Mouse (Mus musculus) CD8-positive naive resting alpha-beta T cell, adult 2 months (primary cell): Measurements from ENCODE around the gene Tmem50b.
"Not testable (repeated sequence)": the region's sequence is repeated elsewhere in the genome, so short reads cannot be mapped to it uniquely, and the experiment has no call there.

Experiments
- DNase-seq, 2 experiments: peaks; one replicate each; pipeline ENCODE4 v3.0.0; 2022; ENCODE audit warnings: low read depth in 2 of 2, low spot score in 2 of 2

Gene Tmem50b

DNA sequence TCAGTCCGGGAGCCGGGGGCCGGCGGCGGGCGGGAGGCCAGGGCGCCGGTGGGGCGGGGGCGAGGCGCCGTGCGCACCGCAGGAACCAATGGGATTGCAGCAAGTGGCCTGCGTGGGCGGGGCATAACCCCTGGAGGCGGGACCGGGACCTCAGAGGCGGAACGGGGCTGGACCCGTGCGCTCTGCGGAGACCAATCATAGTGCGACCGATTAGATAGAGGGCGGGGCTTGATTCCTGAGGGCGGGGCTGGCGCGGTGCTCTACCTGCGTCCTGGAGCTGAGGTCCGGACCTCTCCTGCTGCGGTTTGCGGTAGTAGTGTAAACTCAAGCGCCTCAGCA is at the start of gene Tmem50b:
Gene Tmem50b, minus strand, starts transcription at position 129 of the 339 bp plus-strand sequence.
- DNase-seq = peak; percentile 94 to 98

DNA sequence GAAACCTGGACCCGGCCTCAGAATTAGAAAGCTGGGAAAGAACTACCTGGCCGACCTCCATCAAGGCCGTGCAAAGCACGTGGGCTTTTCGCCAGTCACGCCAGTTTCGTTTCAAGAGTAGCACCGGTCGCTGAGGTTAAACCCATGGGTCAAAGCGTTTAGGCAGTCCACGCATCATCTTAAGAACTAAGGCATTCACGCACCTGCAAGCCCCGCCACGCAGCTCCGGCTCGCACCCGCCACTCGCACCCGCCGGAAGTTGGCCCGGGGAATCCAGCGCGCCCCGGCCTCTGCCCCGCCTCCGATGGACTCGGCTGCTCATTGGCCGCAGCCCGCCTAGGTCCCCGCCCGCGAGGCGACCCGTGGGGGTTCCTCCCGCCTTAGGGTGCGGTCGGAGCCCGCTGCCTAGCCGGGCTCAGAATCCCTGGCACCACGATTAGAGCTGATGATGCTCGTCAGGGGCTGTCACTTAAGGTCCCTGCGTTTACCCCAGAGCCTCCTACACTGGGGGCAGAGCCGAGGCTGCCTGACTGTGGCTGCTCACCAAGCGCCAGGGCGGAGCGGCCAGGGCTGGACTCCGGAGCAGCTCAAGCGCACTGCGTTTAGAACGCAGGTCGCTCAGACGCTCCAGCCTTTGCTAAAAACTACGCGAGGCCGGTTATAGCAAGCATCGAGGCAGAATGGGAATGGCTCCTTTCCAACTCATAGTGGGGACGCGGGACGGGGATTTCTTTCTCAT is 49.2 kb upstream of the Tmem50b start, which contains the start of gene Gart:
Gene Gart, minus strand, starts transcription at position 272 of the 739 bp plus-strand sequence.
- DNase-seq = peak; percentile 88 to 90

DNA sequence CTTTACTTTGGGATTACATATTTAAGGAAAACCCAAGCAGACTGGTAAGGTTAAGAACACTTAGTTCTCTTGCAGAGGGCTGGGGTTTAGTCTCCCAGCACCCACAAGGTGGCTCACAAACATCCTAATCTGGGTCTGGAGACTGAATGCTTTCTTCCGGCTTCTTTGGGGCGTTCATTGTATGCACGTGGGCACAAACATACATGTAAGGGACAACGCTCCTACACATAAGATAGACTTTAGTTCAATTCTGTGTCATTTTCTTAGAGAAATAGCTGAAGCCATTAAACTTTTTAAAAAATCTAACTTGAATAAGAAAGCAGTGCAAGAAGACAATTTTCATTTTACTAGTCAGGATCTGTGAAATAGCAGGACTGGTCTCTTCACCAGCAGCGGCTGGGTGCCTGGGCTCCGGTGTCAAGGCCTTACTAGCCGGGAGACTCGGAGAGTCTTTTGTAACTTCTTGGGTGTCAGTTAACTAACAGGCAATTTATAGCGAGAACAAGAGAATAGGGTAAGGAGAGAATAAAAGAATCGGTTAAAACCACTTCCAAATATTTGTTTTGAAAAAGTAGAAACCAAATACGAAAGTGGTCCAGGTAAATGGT is 48.5 kb upstream of the Tmem50b start:
- DNase-seq = peak; percentile 37 to 49

GRCm38 (mm10) chr16:91645420-91645819 is 47.8 kb upstream of the Tmem50b start:
- DNase-seq = not testable (repeated sequence)

- no peak for DNase-seq
These were observed 47.3 kb upstream of the Tmem50b start for GRCm38 (mm10) chr16:91644901-91645300.

GRCm38 (mm10) chr16:91640171-91640570 is 42.6 kb upstream of the Tmem50b start:
- DNase-seq = no peak

GRCm38 (mm10) chr16:91639636-91640035 is 42.0 kb upstream of the Tmem50b start:
- DNase-seq = no peak

GRCm38 (mm10) chr16:91639161-91639560 is 41.6 kb upstream of the Tmem50b start:
- DNase-seq = no peak

DNA sequence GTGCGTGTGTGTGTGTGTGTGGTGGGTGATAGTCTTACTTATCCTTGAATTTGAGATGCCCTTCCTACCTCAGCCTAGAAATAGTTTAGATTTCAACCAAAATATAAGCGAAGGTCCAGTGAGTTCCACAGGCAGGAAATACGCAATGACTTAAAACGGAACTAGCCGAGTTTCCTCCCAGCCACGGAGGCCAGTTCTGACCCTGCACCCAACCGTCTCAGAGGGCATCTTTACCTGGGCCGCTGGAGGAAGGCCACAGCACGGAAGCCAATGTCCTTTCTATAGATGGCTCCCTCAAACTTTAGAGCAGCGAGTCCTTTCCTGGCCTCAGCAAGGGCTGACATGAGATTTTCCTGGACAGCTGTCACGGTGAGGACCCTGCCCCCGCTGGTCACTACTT is 36.0 kb upstream of the Tmem50b start:
- no peak for DNase-seq

GRCm38 (mm10) chr16:91632940-91633339 is 35.3 kb upstream of the Tmem50b start:
- no peak for DNase-seq

DNA sequence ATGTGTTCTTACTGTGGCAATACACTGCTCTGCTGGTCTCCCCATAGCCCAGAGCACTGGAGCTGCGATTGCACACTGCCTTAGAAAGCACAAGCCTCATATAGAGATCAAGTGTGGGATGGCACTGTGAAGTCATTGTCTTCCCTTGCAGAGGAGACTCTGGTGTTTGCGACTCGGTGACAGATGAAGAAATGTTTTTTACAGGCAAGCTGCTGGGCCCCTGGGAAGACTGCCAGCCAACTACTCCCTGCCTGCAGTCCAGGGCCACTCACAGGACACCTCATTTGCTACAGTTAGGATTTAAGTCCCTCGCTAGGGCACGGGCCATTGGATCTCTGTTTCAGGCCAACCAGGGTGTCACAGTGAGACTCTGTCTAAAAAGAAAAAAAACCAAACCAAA is 34.8 kb upstream of the Tmem50b start:
- no peak for DNase-seq

- no peak for DNase-seq
These were observed 33.0 kb upstream of the Tmem50b start for GRCm38 (mm10) chr16:91630584-91630983.

- no peak for DNase-seq
These were observed 32.1 kb upstream of the Tmem50b start for GRCm38 (mm10) chr16:91629749-91630148.

DNA sequence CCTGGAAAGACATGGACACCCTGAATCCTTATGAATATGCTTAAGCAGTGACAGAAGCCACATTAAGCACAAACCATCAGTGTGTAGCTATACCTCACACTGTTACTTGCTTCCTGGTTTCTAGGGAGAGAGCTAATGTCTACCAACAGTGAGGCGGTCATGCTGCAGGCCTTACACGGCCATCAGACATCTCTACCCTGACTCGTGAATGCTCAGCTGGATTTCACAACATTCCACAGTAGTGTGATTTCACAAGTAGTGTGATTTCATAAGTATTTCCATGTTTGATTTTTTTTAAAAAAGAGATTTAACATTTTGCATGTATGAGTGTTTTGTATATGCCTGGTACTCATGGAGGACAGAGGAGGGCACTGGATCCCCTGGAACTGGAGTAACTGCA is 31.1 kb upstream of the Tmem50b start:
- DNase-seq = no peak

DNA sequence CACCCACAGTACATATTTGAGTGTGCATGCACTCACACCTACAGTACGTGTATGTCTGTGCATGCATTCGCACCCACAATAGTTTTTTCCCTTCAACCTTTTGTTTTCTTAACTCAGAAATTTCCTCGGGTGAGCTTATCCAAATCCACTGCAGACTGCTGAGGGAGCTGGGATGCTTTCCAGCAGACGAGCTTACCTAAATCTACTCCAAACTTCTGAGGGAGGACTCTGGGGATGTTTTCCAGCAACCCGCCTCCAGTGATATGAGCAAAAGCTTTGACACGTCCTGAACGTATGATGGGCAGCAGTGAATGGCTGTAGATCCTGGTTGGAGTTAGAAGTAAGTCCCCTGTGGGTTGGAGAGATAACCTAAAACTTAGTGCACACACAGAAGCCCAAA is 30.2 kb upstream of the Tmem50b start:
- no peak for DNase-seq

DNA sequence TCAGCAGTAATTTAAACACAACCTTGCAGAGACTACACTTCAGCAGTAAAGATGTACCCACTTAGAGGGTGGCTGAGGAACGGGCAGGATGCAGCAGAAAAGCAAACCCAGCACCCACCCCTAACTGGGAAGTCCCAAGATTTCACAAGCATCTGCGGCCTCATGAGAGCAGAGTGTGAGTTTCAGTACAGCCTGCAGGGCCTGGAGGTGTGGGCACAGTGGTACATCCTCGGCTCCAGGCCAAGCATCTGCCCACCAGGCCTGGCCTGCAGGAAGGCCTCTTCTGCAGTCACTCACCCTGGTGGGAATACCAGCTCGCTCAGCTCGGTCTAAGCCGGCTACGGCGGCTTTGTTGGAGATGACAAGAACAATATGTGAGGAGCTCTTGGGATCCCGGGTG is 25.5 kb upstream of the Tmem50b start:
- no peak for DNase-seq

GRCm38 (mm10) chr16:91620991-91621390 is 23.4 kb upstream of the Tmem50b start:
- DNase-seq = no peak

DNA sequence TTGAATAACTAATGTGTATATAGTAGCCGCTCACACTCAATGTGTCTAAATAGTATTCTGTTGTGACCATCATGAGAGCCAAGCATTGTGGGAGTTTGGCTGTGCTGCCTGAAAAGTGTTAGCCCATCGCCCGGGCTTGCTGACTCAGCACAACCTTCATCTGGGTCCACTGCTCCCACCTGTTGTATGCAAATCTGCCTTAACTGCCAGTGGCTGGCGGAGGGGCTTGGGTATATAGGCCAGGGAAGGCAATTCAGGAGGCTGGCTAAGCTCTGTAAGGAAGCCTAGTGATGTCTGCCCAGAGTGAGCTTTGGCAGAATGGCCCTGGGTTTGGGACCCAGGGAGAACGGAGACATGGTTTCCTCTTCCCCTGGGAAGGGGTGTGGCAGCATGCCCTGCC is 22.6 kb upstream of the Tmem50b start:
- no peak for DNase-seq

GRCm38 (mm10) chr16:91618511-91619501 is 21.2 kb upstream of the Tmem50b start, which contains the start of gene Dnajc28:
TSS of gene Dnajc28 (minus strand) at chr16:91619026.
- peak; percentile 66 to 75 for DNase-seq

DNA sequence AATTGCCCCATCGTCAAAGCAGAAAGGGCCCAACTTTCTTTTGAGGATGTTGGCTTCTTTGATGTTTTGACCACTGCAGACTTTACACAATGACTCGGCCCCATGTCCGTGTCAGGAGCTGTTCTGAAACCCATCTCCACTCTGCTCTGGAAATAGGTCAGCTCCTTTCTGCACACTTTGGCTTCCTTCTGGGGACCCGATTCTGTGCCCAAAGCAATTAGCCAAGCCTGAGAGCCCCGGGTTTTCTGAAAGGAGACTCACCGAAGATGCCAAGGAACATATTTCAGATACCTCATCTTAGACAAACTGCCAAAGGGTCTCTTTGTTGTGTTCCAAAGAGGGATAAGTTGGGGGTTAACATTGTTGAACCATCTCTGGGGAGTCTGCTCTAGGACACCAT is 17.0 kb upstream of the Tmem50b start:
- no peak for DNase-seq

DNA sequence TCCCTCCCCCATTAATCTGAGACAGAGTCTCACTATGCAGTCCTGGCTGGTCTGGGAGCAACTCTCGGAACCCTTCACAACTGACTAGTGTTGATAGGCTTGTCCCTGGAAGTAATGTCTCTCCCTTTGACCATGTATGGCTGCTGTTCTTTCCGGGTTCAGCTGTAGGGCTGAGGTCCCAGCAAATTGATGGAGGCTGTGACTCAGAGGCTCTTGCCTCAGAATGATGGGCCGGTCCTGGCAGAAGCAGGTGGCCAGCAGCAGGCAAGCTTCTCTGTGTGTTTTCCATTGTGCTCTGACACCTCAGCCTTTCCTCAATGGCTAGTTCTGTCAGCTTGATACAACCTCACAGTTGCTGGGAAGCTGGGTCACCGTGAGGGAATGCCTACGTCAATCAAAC is 14.9 kb upstream of the Tmem50b start:
- DNase-seq = no peak

GRCm38 (mm10) chr16:91611248-91611647 is 13.6 kb upstream of the Tmem50b start:
- no peak for DNase-seq
